Mouse (Mus musculus) heart, embryonic 11.5 days (tissue): ENCODE data around the gene Sync. TPM values are rescaled to one million over a fixed set of nuclear protein-coding genes. Genes with fewer than 3 reads are reported as not detected.

Source experiments
- ATAC-seq: fragments of 200-750 bp; cut with Nextera tagmentation; replicated peaks from 2 replicates; pipeline ENCODE4 v1.8.0; 2017; ENCODE audit warnings: moderate library complexity; ENCODE audit not compliant: insufficient number of reproducible peaks, low FRiP score, low TSS enrichment
- H3K27ac ChIP-seq: fragments of 300-500 bp; sonication (generic); 2 replicates; pipeline ENCODE4 v1.5.1; 2014; ENCODE audit warnings: mild to moderate bottlenecking, low read depth, low read length
- H3K27me3 ChIP-seq: fragments of 300-500 bp; sonication (generic); 2 replicates; pipeline ENCODE4 v1.6.1; 2014; ENCODE audit warnings: mild to moderate bottlenecking, low read length, mixed read lengths; ENCODE audit not compliant: control insufficient read depth, insufficient read depth
- H3K36me3 ChIP-seq: fragments of 300-500 bp; sonication (generic); 2 replicates; pipeline ENCODE4 v1.6.1; 2014; ENCODE audit warnings: mild to moderate bottlenecking, low read length, moderate library complexity, mixed read lengths; ENCODE audit not compliant: control insufficient read depth, insufficient read depth
- H3K4me1 ChIP-seq: fragments of 300-500 bp; sonication (generic); 2 replicates; pipeline ENCODE4 v1.6.1; 2014; ENCODE audit warnings: low read length; ENCODE audit not compliant: control insufficient read depth, insufficient read depth
- H3K4me2 ChIP-seq: fragments of 300-500 bp; sonication (generic); 2 replicates; pipeline ENCODE4 v1.6.1; 2014; ENCODE audit warnings: mild to moderate bottlenecking, moderate library complexity
- H3K4me3 ChIP-seq: fragments of 300-500 bp; sonication (generic); 2 replicates; pipeline ENCODE4 v1.5.1; 2014; ENCODE audit warnings: low read depth, low read length
- H3K9ac ChIP-seq: fragments of 300-500 bp; sonication (generic); 2 replicates; pipeline ENCODE4 v1.6.1; 2014; ENCODE audit warnings: mild to moderate bottlenecking, low read depth, low read length, moderate library complexity
- H3K9me3 ChIP-seq: fragments of 300-500 bp; sonication (generic); replicated peaks from 2 replicates; pipeline ENCODE4 v1.6.1; 2016; ENCODE audit warnings: low read length; ENCODE audit not compliant: control insufficient read depth
- WGBS: fragments of 180-500 bp; shearing (Covaris S2); extraction: QIAGEN DNeasy Blood & Tissue Kit; methylation state at CpG from one replicate; pipeline ENCODE4 v1.1.7; 2014; ENCODE audit not compliant: insufficient replicate concordance; 5-methylcytosine and 5-hydroxymethylcytosine counted together
- polyA plus RNA-seq: library from polyadenylated mRNA; unstranded; fragments of >200 nt; fragmentation: Nextera tagmentation; extraction: Ambion mirVana; gene quantifications from 2 replicates; pipeline ENCODE4 v1.2.1, GENCODE M21; 2014

The Sync gene
- polyA plus RNA-seq, 1 experiment from 2014 or later, result 1.2 TPM

DNA sequence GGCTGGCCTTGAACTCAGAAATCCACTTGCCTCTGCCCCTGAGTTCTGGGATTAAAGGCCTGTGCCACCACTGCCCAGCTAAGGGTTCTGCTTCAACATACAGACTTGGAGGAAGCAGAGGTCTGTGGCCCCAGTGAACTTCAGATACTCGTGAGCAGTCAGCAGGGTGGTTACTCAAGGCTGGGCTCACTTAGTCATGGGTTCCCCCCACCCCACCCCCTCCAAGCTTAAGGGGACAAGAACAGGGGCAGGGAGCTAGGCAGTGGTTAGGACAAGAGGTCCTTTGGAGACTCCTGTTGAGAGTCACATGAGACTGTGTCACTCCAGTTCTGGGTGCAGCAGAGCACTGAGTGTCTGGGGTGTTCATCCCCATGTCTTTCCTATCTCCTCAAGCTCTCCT lies 18.7 kb upstream of the Sync start:
- Histone ChIP-seq H3K4me2 (no peak overlapping the region), H3K4me1 (peaks cover 1% of the 10 kb centered on the region; the same call in 1 of the 2 replicates), H3K9me3 (no peaks in the 10 kb centered on the region), H3K4me3 (no peak overlapping the region), H3K9ac (no peak overlapping the region), H3K27me3 (peaks cover 34% of the 10 kb centered on the region), H3K27ac (no peak overlapping the region), H3K36me3 (no peaks in the 10 kb centered on the region)
- WGBS, result 32% methylated on average over 1 of the region's 1 CpGs
- ATAC-seq, result no peak

DNA sequence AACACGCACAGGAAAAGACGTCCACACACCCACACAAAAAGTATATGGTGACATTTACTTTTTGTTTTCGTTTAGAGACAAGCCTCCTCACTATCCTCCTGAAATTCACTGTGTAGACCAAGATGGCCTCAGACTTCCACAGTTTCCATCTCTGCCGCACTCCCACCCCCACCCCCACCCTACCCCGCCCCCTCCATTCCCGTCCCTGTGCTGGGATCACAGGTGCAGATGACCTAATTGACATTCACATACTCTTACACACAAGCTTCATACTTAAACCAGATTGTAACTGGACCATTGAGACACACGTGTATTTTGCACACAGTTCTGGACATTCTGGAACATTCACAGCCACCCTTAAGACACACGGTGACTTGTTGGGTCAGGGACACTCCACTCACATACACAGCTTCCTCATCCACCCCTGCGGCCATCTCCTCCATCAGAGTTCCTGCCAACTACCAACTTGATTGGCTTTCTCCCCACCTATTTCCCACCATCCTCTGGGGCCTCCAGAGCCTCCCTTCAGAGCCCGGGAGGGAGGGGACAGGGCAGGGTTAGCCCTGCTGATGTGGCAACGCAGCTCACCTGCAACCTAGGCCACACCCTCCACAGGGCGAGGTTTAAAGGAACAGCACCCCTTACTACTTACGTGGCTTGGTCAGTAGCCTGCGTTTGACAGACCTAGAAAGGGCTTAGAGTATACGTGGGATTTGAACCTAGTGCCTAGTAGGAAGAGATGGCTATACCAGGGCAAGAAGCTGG lies 15.2 kb upstream of the Sync start:
- Histone ChIP-seq H3K4me2 (no peak overlapping the region; the same call in 1 of the 2 replicates), H3K9me3 (no peaks in the 10 kb centered on the region), H3K27me3 (peaks cover 30% of the 10 kb centered on the region), H3K4me3 (no peak overlapping the region), H3K36me3 (no peaks in the 10 kb centered on the region), H3K4me1 (no peaks in the 10 kb centered on the region), H3K27ac (no peak overlapping the region), H3K9ac (no peak overlapping the region)
- WGBS, result 19% methylated on average over 15 of the region's 15 CpGs
- ATAC-seq, result no peak

DNA sequence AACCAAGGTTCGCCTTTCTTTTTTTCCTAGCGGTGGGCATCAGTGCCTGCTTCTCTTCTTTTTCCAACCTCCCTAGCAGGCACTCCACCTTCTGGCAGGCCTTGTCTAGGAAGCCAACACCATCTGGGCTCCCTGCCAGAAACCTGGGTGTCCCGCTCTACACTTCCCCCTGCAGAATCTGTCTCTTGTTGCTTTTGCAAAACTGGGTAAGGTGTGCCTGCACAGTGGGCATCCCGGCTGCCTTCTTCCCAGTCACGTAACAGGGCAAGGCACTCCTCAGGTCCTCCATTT lies 14.7 kb upstream of the Sync start:
- H3K27ac ChIP-seq, result no peak overlapping the region
- H3K4me3 ChIP-seq, result no peak overlapping the region
- no peaks in the 10 kb centered on the region for H3K9me3 ChIP-seq
- no peak overlapping the region for H3K4me2 ChIP-seq
- WGBS, result 38% methylated on average over 5 of the region's 5 CpGs
- peaks cover 27% of the 10 kb centered on the region for H3K27me3 ChIP-seq
- H3K4me1 ChIP-seq, result no peaks in the 10 kb centered on the region
- H3K9ac ChIP-seq, result no peak overlapping the region
- no peaks in the 10 kb centered on the region for H3K36me3 ChIP-seq
- no peak for ATAC-seq

DNA sequence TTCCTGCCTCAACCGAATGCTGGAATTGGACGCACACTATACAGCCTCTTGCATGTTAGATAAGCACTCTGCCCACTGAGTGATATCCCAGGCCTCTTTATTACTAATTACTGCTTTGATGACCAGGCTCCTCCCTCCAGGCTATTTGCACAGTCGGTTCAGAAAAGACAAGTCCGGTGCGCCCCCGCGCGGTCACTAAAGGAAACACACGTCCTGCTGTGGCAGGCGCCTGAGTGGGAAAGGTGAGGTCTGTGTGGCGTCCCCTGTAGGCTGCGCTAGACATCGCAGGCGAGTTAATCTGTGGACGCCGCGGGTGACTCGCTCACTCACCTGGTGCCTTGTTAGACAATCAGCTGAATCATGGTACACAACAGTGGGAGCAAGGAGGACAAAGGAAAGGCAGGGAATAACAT lies 11.0 kb upstream of the Sync start:
- no peak overlapping the region for H3K9ac ChIP-seq
- H3K36me3 ChIP-seq, result no peaks in the 10 kb centered on the region
- H3K4me1 ChIP-seq, result no peaks in the 10 kb centered on the region
- no peak overlapping the region for H3K4me2 ChIP-seq
- peaks cover 20% of the 10 kb centered on the region for H3K27me3 ChIP-seq
- no peak for ATAC-seq
- H3K9me3 ChIP-seq, result no peaks in the 10 kb centered on the region
- H3K4me3 ChIP-seq, result no peak overlapping the region
- 2% methylated on average over 18 of the region's 18 CpGs for WGBS
- H3K27ac ChIP-seq, result no peak overlapping the region

DNA sequence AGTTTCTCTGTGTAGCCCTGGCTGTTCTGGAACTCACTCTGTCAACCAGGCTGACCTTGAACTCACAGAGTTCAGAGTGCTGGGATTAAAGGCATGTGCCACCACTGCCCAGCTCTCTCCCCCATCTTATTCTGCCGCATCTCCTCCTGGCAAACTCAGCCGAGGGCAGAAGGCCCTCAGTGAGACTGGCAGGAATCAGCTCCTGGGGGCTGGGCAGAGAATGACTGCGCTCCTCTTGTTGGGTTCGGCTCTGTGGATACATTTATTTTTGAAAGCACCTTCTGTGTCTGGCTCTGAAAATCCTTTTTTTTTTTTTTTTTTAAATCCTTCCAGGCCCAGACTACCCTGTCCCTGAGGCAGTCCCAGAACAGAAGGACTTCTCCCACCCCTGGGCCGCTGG lies 4.6 kb upstream of the Sync start:
- H3K36me3 ChIP-seq, result no peaks in the 10 kb centered on the region

DNA sequence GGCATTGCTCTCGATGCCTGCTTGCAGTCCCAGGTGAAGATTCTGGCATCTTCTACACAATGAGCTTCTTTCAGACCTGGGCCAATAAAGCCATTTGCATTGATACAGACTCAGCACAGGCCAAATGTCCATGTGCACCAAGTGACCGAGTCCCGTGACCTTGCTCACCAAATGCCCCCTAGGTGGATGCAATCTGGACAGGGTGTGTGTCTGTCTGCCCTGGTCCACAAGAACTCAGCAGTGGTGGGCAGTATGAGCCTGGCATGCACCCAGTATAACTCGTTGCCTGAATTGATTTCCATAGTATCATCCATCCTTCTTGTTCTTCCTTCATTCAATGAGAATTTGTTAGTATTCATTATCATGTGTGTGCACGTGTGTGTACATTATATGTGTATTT lies 4.2 kb upstream of the Sync start:
- peaks cover 14% of the 10 kb centered on the region for H3K27me3 ChIP-seq
- H3K27ac ChIP-seq, result no peak overlapping the region
- no peak overlapping the region for H3K4me3 ChIP-seq
- 77% methylated on average over 5 of the region's 5 CpGs for whole genome bisulfite sequencing
- H3K9me3 ChIP-seq, result no peaks in the 10 kb centered on the region
- no peaks in the 10 kb centered on the region for H3K36me3 ChIP-seq
- no peak overlapping the region for H3K4me2 ChIP-seq
- no peak for ATAC-seq
- H3K4me1 ChIP-seq, result peaks cover 9% of the 10 kb centered on the region
- no peak overlapping the region for H3K9ac ChIP-seq

More for the DNA sequence above, 4.6 kb upstream of the Sync start:
- Histone ChIP-seq H3K9me3 (no peaks in the 10 kb centered on the region), H3K4me2 (no peak overlapping the region), H3K27me3 (peaks cover 14% of the 10 kb centered on the region), H3K9ac (no peak overlapping the region), H3K4me1 (peaks cover 9% of the 10 kb centered on the region), H3K27ac (no peak overlapping the region), H3K4me3 (no peak overlapping the region)
- no peak for ATAC-seq
- WGBS, result 80% methylated on average over 5 of the region's 5 CpGs

DNA sequence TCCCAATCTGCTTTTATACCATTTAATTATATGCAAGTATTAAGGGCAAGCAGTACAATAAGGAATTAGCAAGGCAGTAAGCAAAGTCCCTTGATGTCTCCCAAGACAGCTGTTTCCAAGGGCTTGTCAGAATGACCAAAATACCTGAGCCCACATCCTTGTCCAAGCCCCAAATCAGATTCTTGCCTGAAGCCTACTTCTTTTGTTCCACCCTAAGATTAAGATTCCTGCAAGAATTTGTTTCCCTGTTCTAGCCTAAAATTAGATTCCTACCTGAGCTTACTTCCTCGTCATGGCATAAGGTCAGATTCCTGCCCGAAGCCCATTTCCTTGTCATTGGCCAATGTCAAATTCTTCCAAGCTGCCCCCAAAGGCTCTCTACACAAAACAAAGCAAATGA lies 2.7 kb upstream of the Sync start:
- no peak for ATAC-seq
- no peaks in the 10 kb centered on the region for H3K36me3 ChIP-seq
- 79% methylated on average over 2 of the region's 2 CpGs for WGBS

DNA sequence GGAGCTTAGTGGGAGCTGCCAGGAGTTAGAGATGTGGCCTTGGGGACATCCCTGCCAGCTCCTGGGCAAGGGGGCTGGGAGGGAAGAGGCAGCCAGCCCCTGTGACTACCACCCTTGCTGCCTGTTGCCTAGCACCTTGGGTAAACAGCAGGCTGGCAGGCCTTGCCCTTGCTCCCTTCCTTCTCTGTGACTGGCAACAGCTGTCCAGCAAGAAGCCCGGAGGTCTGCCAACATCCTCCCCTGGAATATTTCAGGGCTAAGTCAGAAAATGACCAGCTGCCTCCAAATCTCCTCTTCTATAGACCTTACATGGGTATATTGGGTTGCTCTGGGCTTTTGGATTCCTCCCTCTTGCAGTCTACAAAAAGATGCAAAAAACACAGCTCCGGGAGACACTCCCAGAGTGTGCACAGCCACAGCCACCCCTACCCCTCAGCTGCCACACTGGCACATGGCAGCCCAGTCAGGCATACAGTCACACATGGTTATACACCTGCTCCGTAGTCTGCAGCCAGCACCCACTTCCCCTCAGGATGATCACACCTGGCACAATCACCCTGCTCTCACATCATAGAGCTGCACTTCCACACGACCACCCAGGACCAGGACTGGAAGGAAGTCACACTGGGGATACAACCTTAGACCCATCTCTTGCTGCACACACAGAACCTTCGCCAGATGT lies 1.3 kb upstream of the Sync start:
- Histone ChIP-seq H3K27me3 (peaks cover 14% of the 10 kb centered on the region), H3K4me3 (no peak overlapping the region), H3K4me2 (peak overlapping the region; percentile 96; the same call in 1 of the 2 replicates), H3K36me3 (no peaks in the 10 kb centered on the region), H3K4me1 (peaks cover 9% of the 10 kb centered on the region), H3K27ac (no peak overlapping the region), H3K9ac (no peak overlapping the region), H3K9me3 (no peaks in the 10 kb centered on the region)
- 58% methylated on average over 5 of the region's 5 CpGs for WGBS
- ATAC-seq, result no peak

More for the DNA sequence above, 2.7 kb upstream of the Sync start:
- Histone ChIP-seq H3K27ac (no peak overlapping the region), H3K4me1 (peaks cover 9% of the 10 kb centered on the region), H3K27me3 (peaks cover 14% of the 10 kb centered on the region), H3K4me3 (no peak overlapping the region), H3K4me2 (no peak overlapping the region), H3K9ac (no peak overlapping the region), H3K9me3 (no peaks in the 10 kb centered on the region)
